Mouse (Mus musculus): ENCODE measurements around the gene Cbarp. TPM values are rescaled to one million over a fixed set of nuclear protein-coding genes. Genes with fewer than 3 reads are reported as not detected.

The Cbarp gene
- polyA plus RNA-seq, 1 experiment from 2014 or later, result 11.1 TPM

DNA sequence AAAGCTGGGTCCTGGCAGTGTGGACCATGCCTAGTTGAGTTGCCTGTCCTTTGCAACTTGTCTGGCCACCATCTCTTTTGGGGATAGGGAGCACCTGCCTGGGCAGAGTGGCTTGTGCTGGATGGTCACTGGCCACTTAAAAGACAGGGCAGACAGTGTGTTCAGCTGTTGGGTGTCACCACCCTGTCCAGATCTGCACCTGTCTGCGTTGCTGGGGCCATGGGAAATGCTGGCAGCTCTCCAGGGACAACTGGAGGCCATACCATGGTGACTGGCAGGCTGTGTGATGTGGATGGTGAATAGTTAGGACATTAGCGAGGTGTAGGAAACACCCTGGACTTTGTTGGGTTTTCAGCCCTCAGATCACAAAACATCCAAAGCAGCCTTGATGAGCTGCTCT lies 20.5 kb downstream of the Cbarp start:
- WGBS, result 100% methylated on average over 2 of the region's 2 CpGs
- no peak overlapping the region for H3K4me2 ChIP-seq (ENCODE audit: low read depth)
- no peak for ATAC-seq (ENCODE audit: insufficient read depth, low FRiP score, low TSS enrichment)
- H3K9me3 ChIP-seq (ENCODE audit: control insufficient read depth, low read length), result no peaks in the 10 kb centered on the region
- H3K4me3 ChIP-seq (ENCODE audit: low read depth, low read length), result no peak overlapping the region
- H3K9ac ChIP-seq (ENCODE audit: low read length), result no peak overlapping the region; the same call in 1 of the 2 replicates
- peaks cover 10% of the 10 kb centered on the region for H3K36me3 ChIP-seq (ENCODE audit: control insufficient read depth, insufficient read depth, low read length)
- H3K4me1 ChIP-seq (ENCODE audit: control insufficient read depth, insufficient read depth, low read length), result peaks cover 26% of the 10 kb centered on the region
- no peak for DNase-seq (ENCODE audit: low spot score)
- no peaks in the 10 kb centered on the region for H3K27me3 ChIP-seq (ENCODE audit: control insufficient read depth, insufficient read depth, low read length)
- no peak overlapping the region for H3K27ac ChIP-seq (ENCODE audit: low read depth, low read length)

DNA sequence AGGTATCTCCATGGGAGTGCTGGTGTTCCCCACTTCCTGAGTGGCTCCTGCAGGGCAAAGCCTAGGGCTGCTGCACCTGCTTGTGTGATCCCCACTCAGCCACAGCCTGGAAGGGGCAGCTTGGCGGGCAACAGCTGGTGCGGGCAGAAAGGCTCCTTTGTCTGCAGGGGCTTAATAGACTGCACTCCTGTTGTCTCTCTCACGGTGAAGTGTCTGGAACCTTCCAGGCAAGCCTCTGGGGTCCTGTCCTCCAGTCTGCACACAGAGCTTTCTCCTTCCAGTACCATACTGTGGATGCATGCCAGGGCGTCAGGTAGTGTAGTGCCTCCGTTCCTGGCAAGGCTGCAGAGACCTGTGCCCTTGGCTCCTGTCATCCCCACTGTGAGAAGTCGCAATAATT lies 22.1 kb downstream of the Cbarp start:
- Histone ChIP-seq H3K9ac (ENCODE audit: low read length) (no peak overlapping the region; the same call in 1 of the 2 replicates), H3K27ac (ENCODE audit: low read depth, low read length) (no peak overlapping the region), H3K4me3 (ENCODE audit: low read depth, low read length) (peak overlapping the region; percentile 95; the same call in 1 of the 2 replicates), H3K4me2 (ENCODE audit: low read depth) (peak overlapping the region; percentile 94), H3K9me3 (ENCODE audit: control insufficient read depth, low read length) (no peaks in the 10 kb centered on the region), H3K4me1 (ENCODE audit: control insufficient read depth, insufficient read depth, low read length) (peaks cover 26% of the 10 kb centered on the region), H3K36me3 (ENCODE audit: control insufficient read depth, insufficient read depth, low read length) (peaks cover 7% of the 10 kb centered on the region), H3K27me3 (ENCODE audit: control insufficient read depth, insufficient read depth, low read length) (no peaks in the 10 kb centered on the region)
- DNase-seq (ENCODE audit: low spot score) (no peak), ATAC-seq (ENCODE audit: insufficient read depth, low FRiP score, low TSS enrichment) (no peak)
- 73% methylated on average over 6 of the region's 6 CpGs for WGBS

DNA sequence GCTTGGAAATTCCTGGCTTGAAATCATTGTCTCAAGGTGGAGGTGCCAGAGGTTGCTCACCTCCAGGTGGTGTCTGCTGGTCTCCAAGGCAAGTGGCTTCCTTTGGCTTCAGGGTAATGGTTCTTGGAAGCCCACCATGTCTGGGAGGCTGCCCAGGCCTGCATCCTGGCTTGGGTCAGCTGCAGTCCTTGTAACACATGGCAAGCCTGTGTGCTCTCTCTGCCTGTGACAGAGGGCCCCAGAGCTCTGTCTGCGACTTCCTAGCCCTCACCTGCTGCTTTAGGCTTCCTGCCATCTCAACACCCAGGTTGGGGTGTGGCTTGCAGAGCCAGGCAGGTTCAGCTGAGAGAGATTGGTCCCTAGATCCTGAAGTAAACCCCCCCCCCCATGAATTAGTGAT lies 22.9 kb downstream of the Cbarp start:
- no peaks in the 10 kb centered on the region for H3K27me3 ChIP-seq (ENCODE audit: control insufficient read depth, insufficient read depth, low read length)
- peaks cover 26% of the 10 kb centered on the region for H3K4me1 ChIP-seq (ENCODE audit: control insufficient read depth, insufficient read depth, low read length)
- no peaks in the 10 kb centered on the region for H3K9me3 ChIP-seq (ENCODE audit: control insufficient read depth, low read length)
- 77% methylated on average over 1 of the region's 1 CpGs for WGBS
- H3K4me3 ChIP-seq (ENCODE audit: low read depth, low read length), result peak overlapping the region; percentile 95
- DNase-seq (ENCODE audit: low spot score), result no peak
- H3K9ac ChIP-seq (ENCODE audit: low read length), result peak overlapping the region; percentile 85
- peak overlapping the region; percentile 94 for H3K4me2 ChIP-seq (ENCODE audit: low read depth)
- peaks cover 7% of the 10 kb centered on the region for H3K36me3 ChIP-seq (ENCODE audit: control insufficient read depth, insufficient read depth, low read length)
- no peak overlapping the region for H3K27ac ChIP-seq (ENCODE audit: low read depth, low read length)
- ATAC-seq (ENCODE audit: insufficient read depth, low FRiP score, low TSS enrichment), result no peak

DNA sequence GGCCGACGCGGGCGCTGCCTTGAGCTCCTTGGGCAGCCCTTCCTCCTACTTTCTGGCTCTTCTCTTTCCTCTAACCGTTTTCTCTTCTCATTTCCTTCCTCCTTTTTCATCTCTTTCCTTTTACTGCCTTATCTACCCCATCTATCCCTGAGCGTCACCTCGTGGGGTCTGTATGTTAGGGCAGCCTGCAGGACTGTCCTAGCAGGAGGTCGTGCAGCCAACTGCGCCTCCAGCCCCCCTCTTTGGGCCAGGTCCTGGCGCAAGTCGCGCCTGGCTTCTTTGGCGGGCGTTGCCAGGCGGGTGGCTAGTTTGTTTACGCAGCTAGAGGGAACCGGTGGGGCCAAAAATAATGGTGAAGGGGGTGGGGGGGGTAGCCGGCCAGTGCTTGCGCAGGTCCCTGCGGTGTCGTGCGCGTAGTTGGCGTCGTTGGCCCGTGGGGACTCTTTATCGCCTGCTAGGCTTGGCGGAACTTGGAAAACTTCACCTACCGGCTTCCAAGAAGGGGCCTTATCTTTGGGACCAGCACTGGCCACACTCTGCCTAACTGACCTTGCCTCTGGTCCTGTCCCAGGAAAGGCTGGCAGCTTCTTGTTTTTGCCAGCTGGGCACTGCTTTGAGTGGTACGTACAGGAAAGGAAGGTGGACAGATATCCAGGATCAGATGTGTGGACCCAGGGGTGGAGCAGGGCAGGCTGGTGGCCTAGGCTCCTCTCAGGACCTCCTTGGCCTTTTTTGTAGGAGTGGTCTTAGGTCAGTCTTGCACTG lies 23.5 kb downstream of the Cbarp start:
- Histone ChIP-seq H3K36me3 (ENCODE audit: control insufficient read depth, insufficient read depth, low read length) (peaks cover 7% of the 10 kb centered on the region), H3K4me2 (ENCODE audit: low read depth) (peak overlapping the region; percentile 94), H3K9ac (ENCODE audit: low read length) (peak overlapping the region; percentile 85), H3K27ac (ENCODE audit: low read depth, low read length) (peak overlapping the region; percentile 27; the same call in 1 of the 2 replicates), H3K4me3 (ENCODE audit: low read depth, low read length) (peak overlapping the region; percentile 95), H3K27me3 (ENCODE audit: control insufficient read depth, insufficient read depth, low read length) (no peaks in the 10 kb centered on the region), H3K9me3 (ENCODE audit: control insufficient read depth, low read length) (no peaks in the 10 kb centered on the region), H3K4me1 (ENCODE audit: control insufficient read depth, insufficient read depth, low read length) (peaks cover 26% of the 10 kb centered on the region)
- no peak for DNase-seq (ENCODE audit: low spot score)
- ATAC-seq (ENCODE audit: insufficient read depth, low FRiP score, low TSS enrichment), result no peak
- WGBS, result 7% methylated on average over 30 of the region's 30 CpGs

DNA sequence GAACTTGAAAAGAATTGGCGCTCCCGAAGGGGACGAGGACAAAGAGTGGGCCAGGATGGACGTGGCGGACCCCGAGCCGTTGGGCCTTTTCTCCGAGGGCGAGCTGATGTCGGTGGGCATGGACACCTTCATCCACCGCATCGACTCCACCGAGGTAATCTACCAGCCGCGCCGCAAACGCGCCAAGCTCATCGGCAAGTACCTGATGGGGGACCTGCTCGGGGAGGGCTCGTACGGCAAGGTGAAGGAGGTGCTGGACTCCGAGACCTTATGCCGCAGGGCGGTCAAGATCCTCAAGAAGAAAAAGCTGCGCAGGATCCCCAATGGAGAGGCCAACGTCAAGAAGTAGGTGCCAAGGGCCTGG lies 24.1 kb downstream of the Cbarp start:
- H3K4me1 ChIP-seq (ENCODE audit: control insufficient read depth, insufficient read depth, low read length), result peaks cover 26% of the 10 kb centered on the region
- H3K36me3 ChIP-seq (ENCODE audit: control insufficient read depth, insufficient read depth, low read length), result peaks cover 1% of the 10 kb centered on the region
- peak overlapping the region; percentile 85 for H3K9ac ChIP-seq (ENCODE audit: low read length)
- ATAC-seq (ENCODE audit: insufficient read depth, low FRiP score, low TSS enrichment) (no peak), DNase-seq (ENCODE audit: low spot score) (peak; percentile 45)
- no peaks in the 10 kb centered on the region for H3K27me3 ChIP-seq (ENCODE audit: control insufficient read depth, insufficient read depth, low read length)
- peak overlapping the region; percentile 94 for H3K4me2 ChIP-seq (ENCODE audit: low read depth)
- WGBS, result under 1% methylated on average over 27 of the region's 27 CpGs
- H3K27ac ChIP-seq (ENCODE audit: low read depth, low read length), result peak overlapping the region; percentile 27; the same call in 1 of the 2 replicates
- H3K9me3 ChIP-seq (ENCODE audit: control insufficient read depth, low read length), result no peaks in the 10 kb centered on the region
- peak overlapping the region; percentile 95 for H3K4me3 ChIP-seq (ENCODE audit: low read depth, low read length)

DNA sequence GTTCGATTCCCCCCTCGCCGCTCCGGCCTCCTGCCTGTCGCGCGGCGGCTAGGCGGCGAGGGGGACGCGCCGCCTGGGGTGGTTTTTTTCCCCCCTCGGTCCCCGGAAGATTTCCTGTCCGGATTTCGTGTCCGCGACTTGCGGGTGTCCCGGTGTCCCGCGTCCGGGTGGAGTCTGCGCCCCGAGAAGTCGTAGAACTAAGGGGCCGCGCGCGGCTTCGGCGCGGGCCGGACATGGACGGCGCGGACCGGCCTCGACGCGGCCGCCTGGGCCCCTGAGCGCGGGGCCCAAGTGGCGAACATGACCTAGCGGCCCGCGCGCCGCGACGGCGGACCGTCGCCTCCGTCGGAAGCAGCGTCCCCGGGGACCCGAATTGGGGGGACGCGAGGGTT lies 24.7 kb downstream of the Cbarp start:
- H3K9me3 ChIP-seq (ENCODE audit: control insufficient read depth, low read length), result no peaks in the 10 kb centered on the region
- H3K4me1 ChIP-seq (ENCODE audit: control insufficient read depth, insufficient read depth, low read length), result peaks cover 26% of the 10 kb centered on the region
- WGBS, result under 1% methylated on average over 63 of the region's 63 CpGs
- peak overlapping the region; percentile 95 for H3K4me3 ChIP-seq (ENCODE audit: low read depth, low read length)
- ATAC-seq (ENCODE audit: insufficient read depth, low FRiP score, low TSS enrichment), result no peak
- no peak for DNase-seq (ENCODE audit: low spot score)
- H3K36me3 ChIP-seq (ENCODE audit: control insufficient read depth, insufficient read depth, low read length), result no peaks in the 10 kb centered on the region; the same call in 1 of the 2 replicates
- 0 out of 2 replicates have a peak overlapping the region, but pooled peaks have one; percentile 5 for H3K27ac ChIP-seq (ENCODE audit: low read depth, low read length)
- H3K9ac ChIP-seq (ENCODE audit: low read length), result peak overlapping the region; percentile 85
- peak overlapping the region; percentile 94 for H3K4me2 ChIP-seq (ENCODE audit: low read depth)
- H3K27me3 ChIP-seq (ENCODE audit: control insufficient read depth, insufficient read depth, low read length), result no peaks in the 10 kb centered on the region

DNA sequence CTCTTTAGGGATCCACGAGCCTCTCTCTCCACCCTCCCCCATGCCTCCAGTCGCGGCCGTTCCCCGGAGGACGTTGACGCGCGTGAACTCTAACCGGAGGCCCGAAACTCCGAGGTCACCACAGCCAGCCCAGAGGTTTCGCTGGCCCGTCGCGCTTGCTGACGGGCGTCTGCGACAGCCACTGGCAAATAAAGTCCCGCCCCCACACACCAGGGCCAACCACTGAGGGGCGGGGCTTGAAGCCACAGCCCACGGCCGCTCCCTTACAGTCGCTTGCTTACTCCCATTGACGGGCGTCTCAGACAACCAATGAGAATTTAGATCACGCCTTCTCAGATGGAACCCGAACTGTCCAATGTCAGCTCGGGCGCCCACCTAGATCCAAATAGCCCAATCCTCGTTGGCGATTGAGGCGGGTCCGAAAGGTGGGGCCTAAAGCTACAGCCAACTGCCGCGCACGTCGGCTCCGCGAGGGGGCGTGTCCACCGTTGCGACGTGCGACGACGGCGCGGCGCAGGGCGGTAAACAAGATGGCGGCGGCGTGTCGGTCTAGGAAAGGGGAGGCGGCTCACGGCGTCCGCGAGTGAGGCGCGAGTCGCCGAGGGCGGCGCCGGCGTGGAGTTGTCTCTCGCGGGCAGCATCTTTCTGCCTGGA lies 25.2 kb downstream of the Cbarp start, which contains the start of gene Stk11:
Gene Stk11, plus strand, starts transcription at position 514 of the 654 bp plus-strand sequence.
- peak within 1 kb of the TSS; percentile 85 for H3K9ac ChIP-seq (ENCODE audit: low read length)
- no peaks in the 10 kb centered on the region for H3K9me3 ChIP-seq (ENCODE audit: control insufficient read depth, low read length)
- peak; percentile 97 for ATAC-seq (ENCODE audit: insufficient read depth, low FRiP score, low TSS enrichment)
- H3K27me3 ChIP-seq (ENCODE audit: control insufficient read depth, insufficient read depth, low read length), result no peaks in the 10 kb centered on the region
- H3K27ac ChIP-seq (ENCODE audit: low read depth, low read length), result peak within 1 kb of the TSS; percentile 53; the same call in 1 of the 2 replicates
- peak within 1 kb of the TSS; percentile 94 for H3K4me2 ChIP-seq (ENCODE audit: low read depth)
- peak within 1 kb of the TSS; percentile 95 for H3K4me3 ChIP-seq (ENCODE audit: low read depth, low read length)
- peaks cover 26% of the 10 kb centered on the region for H3K4me1 ChIP-seq (ENCODE audit: control insufficient read depth, insufficient read depth, low read length)
- peak; percentile 99 for DNase-seq (ENCODE audit: low spot score)
- WGBS, result under 1% methylated on average over 70 of the region's 70 CpGs
- H3K36me3 ChIP-seq (ENCODE audit: control insufficient read depth, insufficient read depth, low read length), result no peaks in the 10 kb centered on the region; the same call in 1 of the 2 replicates

DNA sequence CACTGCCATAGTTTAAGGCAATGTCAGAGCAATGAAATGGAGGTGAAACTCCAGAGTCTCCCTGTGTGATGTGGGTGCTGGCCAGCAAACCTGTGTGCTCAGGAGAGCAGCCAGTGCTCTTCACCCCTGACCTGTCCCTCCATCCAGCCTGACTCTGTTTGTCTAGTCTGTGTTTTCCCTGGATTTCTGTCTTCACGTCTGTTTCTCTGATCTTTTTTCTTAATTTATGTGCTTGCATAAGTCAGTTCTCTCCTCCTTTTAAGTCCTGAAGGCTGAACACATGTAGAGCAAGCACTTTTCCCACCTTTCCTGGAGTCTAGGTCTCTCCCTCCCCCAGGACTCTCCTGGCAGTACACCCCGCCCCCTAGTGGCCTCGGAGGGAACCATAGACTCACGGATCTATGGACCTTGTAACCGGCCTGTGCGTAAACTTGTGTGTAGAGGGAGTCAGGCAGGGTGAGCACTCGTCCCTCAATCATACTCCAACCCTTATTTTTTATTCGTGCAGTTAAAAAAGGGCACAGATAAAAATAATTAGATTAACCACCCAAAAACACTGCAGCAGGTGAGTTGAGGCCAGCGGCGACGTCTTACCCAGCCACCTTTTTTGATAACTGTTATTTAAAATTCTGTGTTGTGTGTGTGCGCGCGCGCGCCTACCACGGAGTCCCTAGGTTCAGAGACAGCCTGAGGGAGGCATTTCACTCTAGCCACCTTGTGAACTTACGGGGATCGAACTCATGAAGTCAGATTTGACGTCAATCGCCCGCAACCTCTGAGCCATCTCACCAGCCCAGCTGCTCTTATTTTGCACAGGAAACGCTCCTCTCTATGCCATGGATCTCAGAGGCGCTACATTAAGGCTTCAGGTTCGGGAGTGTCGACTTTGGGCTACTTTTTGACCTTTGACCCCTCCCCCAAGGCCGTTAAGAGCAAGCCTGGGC lies 26.0 kb downstream of the Cbarp start:
- no peaks in the 10 kb centered on the region for H3K9me3 ChIP-seq (ENCODE audit: control insufficient read depth, low read length)
- 3% methylated on average over 27 of the region's 27 CpGs for WGBS
- peaks cover 26% of the 10 kb centered on the region for H3K4me1 ChIP-seq (ENCODE audit: control insufficient read depth, insufficient read depth, low read length)
- peak; percentile 92 for DNase-seq (ENCODE audit: low spot score)
- no peaks in the 10 kb centered on the region for H3K27me3 ChIP-seq (ENCODE audit: control insufficient read depth, insufficient read depth, low read length)
- no peaks in the 10 kb centered on the region for H3K36me3 ChIP-seq (ENCODE audit: control insufficient read depth, insufficient read depth, low read length)
- peak overlapping the region; percentile 58 for H3K4me2 ChIP-seq (ENCODE audit: low read depth)
- peak overlapping the region; percentile 95 for H3K4me3 ChIP-seq (ENCODE audit: low read depth, low read length)
- ATAC-seq (ENCODE audit: insufficient read depth, low FRiP score, low TSS enrichment), result peak; percentile 51
- H3K9ac ChIP-seq (ENCODE audit: low read length), result peak overlapping the region; percentile 48
- H3K27ac ChIP-seq (ENCODE audit: low read depth, low read length), result 0 out of 2 replicates have a peak overlapping the region, but pooled peaks have one; percentile 53
